Mouse (Mus musculus) heart, embryonic 14.5 days (tissue): ENCODE data around the gene Agap1. TPM values are rescaled to one million over a fixed set of nuclear protein-coding genes. Genes with fewer than 3 reads are reported as not detected.

Experiments used
- ATAC-seq: fragments of 200-750 bp; cut with Nextera tagmentation; 2 replicates; pipeline ENCODE4 v1.8.0; 2017; ENCODE audit warnings: low read depth, moderate TSS enrichment; ENCODE audit not compliant: insufficient number of reproducible peaks, insufficient read depth, low FRiP score
- H3K27ac ChIP-seq, 2 experiments: fragments of 200-500 bp in 1 of 2; fragments of 300-500 bp in 1 of 2; sonication (generic) in 1 of 2; replicated peaks in 1 of 2; 2 replicates each; pipeline ENCODE4 v1.5.1; 2012 to 2014; ENCODE audit warnings: low read depth in 2 of 2, low read length in 2 of 2, control low read depth in 1 of 2, mild to moderate bottlenecking in 1 of 2, mixed read lengths in 1 of 2; ENCODE audit not compliant: control insufficient read depth in 1 of 2, insufficient read depth in 1 of 2
- H3K27me3 ChIP-seq: fragments of 300-500 bp; sonication (generic); 2 replicates; pipeline ENCODE4 v1.6.1; 2014; ENCODE audit warnings: mild to moderate bottlenecking, low read length, control low read depth; ENCODE audit not compliant: control insufficient read depth, insufficient read depth
- H3K36me3 ChIP-seq: fragments of 300-500 bp; sonication (generic); 2 replicates; pipeline ENCODE4 v1.6.1; 2014; ENCODE audit warnings: mild to moderate bottlenecking, control low read depth, low read length, mixed read lengths; ENCODE audit not compliant: control insufficient read depth, insufficient read depth
- H3K4me1 ChIP-seq, 2 experiments: fragments of 200-500 bp in 1 of 2; fragments of 300-500 bp in 1 of 2; sonication (generic) in 1 of 2; 2 replicates each; pipeline ENCODE4 v1.6.1; 2012 to 2014; ENCODE audit warnings: low read length in 2 of 2, control low read depth in 1 of 2, mixed read lengths in 1 of 2; ENCODE audit not compliant: control insufficient read depth in 2 of 2, insufficient read depth in 2 of 2
- H3K4me2 ChIP-seq: fragments of 300-500 bp; sonication (generic); 2 replicates; pipeline ENCODE4 v1.6.1; 2014; ENCODE audit warnings: mild to moderate bottlenecking, low read length
- H3K4me3 ChIP-seq, 2 experiments: fragments of 200-500 bp in 1 of 2; fragments of 300-500 bp in 1 of 2; sonication (generic) in 1 of 2; 2 replicates each; pipeline ENCODE4 v1.5.1; 2012 to 2014; ENCODE audit warnings: low read length in 2 of 2, mild to moderate bottlenecking in 2 of 2, control low read depth in 1 of 2, low read depth in 1 of 2, moderate library complexity in 1 of 2; ENCODE audit not compliant: control insufficient read depth in 1 of 2, insufficient read depth in 1 of 2
- H3K9ac ChIP-seq: fragments of 300-500 bp; sonication (generic); 2 replicates; pipeline ENCODE4 v1.6.1; 2014; ENCODE audit warnings: mild to moderate bottlenecking, low read length
- H3K9me3 ChIP-seq: fragments of 300-500 bp; sonication (generic); 2 replicates; pipeline ENCODE4 v1.6.1; 2016; ENCODE audit warnings: low read length, control low read depth; ENCODE audit not compliant: control insufficient read depth
- WGBS: fragments of 180-500 bp; shearing (Covaris S2); extraction: QIAGEN DNeasy Blood & Tissue Kit; methylation state at CpG from one replicate; pipeline ENCODE4 v1.1.7; 2014; 5-methylcytosine and 5-hydroxymethylcytosine counted together
- polyA plus RNA-seq: library from polyadenylated mRNA; unstranded; fragments of >200 nt; fragmentation: Nextera tagmentation; extraction: Ambion mirVana; gene quantifications from 2 replicates; pipeline ENCODE4 v1.2.1, GENCODE M21; 2014

The Agap1 gene
- polyA plus RNA-seq, 1 experiment from 2014 or later, result 17.0 TPM

GRCm38 (mm10) chr1:89421401-89421800 is 33.2 kb upstream of the Agap1 start:
- no peak for ATAC-seq
- H3K4me1 ChIP-seq, result peaks cover 5 to 6% of the 10 kb centered on the region in 2 experiments; a peak in 3 of 4 replicates
- no peak overlapping the region for H3K4me2 ChIP-seq
- no peak overlapping the region for H3K4me3 ChIP-seq
- H3K9ac ChIP-seq, result no peak overlapping the region
- no peaks in the 10 kb centered on the region for H3K9me3 ChIP-seq
- H3K27me3 ChIP-seq, result no peaks in the 10 kb centered on the region
- H3K36me3 ChIP-seq, result no peaks in the 10 kb centered on the region
- WGBS, result 62% methylated on average over 4 of the region's 4 CpGs
- no peak overlapping the region for H3K27ac ChIP-seq

- Histone ChIP-seq H3K9me3 (peaks cover 3% of the 10 kb centered on the region; the same call in 1 of the 2 replicates), H3K27ac (peak overlapping the region; percentile 20 to 29; a peak in 2 of 4 replicates), H3K4me2 (no peak overlapping the region), H3K9ac (no peak overlapping the region), H3K36me3 (no peaks in the 10 kb centered on the region), H3K4me1 (peaks cover 5 to 13% of the 10 kb centered on the region in 2 experiments; a peak in 3 of 4 replicates), H3K27me3 (no peaks in the 10 kb centered on the region), H3K4me3 (no peak overlapping the region)
- ATAC-seq, result peak; percentile 57; the same call in 1 of the 2 replicates
- WGBS, result 59% methylated on average over 6 of the region's 6 CpGs
Measured at GRCm38 (mm10) chr1:89424563-89424962, 30.0 kb upstream of the Agap1 start.

- 58% methylated on average over 8 of the region's 8 CpGs for WGBS
- no peak overlapping the region for H3K27ac ChIP-seq
- H3K4me1 ChIP-seq, result peaks cover 5 to 13% of the 10 kb centered on the region in 2 experiments; a peak in 3 of 4 replicates
- no peak overlapping the region for H3K4me2 ChIP-seq
- no peak overlapping the region for H3K9ac ChIP-seq
- peaks cover 4% of the 10 kb centered on the region; the same call in 1 of the 2 replicates for H3K9me3 ChIP-seq
- no peak for ATAC-seq
- H3K4me3 ChIP-seq, result no peak overlapping the region
- H3K36me3 ChIP-seq, result no peaks in the 10 kb centered on the region
- H3K27me3 ChIP-seq, result no peaks in the 10 kb centered on the region
Measured at GRCm38 (mm10) chr1:89426137-89426536, 28.5 kb upstream of the Agap1 start.

GRCm38 (mm10) chr1:89428671-89429070 is 25.9 kb upstream of the Agap1 start:
- Histone ChIP-seq H3K27ac (0 out of 4 replicates have a peak overlapping the region, but pooled peaks of 1 of the 2 experiments have one; percentile 1), H3K4me2 (no peak overlapping the region), H3K4me3 (no peak overlapping the region), H3K4me1 (peaks cover 5 to 13% of the 10 kb centered on the region in 2 experiments; a peak in 3 of 4 replicates), H3K9ac (no peak overlapping the region), H3K36me3 (no peaks in the 10 kb centered on the region), H3K9me3 (peaks cover 4% of the 10 kb centered on the region; the same call in 1 of the 2 replicates), H3K27me3 (no peaks in the 10 kb centered on the region)
- peak; percentile 57 for ATAC-seq
- 35% methylated on average over 5 of the region's 5 CpGs for WGBS

- H3K4me3 ChIP-seq, result no peak overlapping the region
- H3K27me3 ChIP-seq, result no peaks in the 10 kb centered on the region
- WGBS, result 83% methylated on average over 11 of the region's 11 CpGs
- H3K36me3 ChIP-seq, result no peaks in the 10 kb centered on the region
- H3K9ac ChIP-seq, result no peak overlapping the region
- H3K9me3 ChIP-seq, result peaks cover 4% of the 10 kb centered on the region; the same call in 1 of the 2 replicates
- H3K4me1 ChIP-seq, result peaks cover 0 to 7% of the 10 kb centered on the region in 2 experiments; a peak in 2 of 4 replicates
- no peak for ATAC-seq
- no peak overlapping the region for H3K27ac ChIP-seq
- no peak overlapping the region for H3K4me2 ChIP-seq
Measured at GRCm38 (mm10) chr1:89429946-89430640, 24.5 kb upstream of the Agap1 start.

GRCm38 (mm10) chr1:89439351-89439750 is 15.3 kb upstream of the Agap1 start:
- H3K27ac ChIP-seq, result no peak overlapping the region
- WGBS, result 64% methylated on average over 6 of the region's 6 CpGs
- H3K27me3 ChIP-seq, result no peaks in the 10 kb centered on the region
- H3K4me2 ChIP-seq, result no peak overlapping the region
- H3K36me3 ChIP-seq, result no peaks in the 10 kb centered on the region
- H3K4me1 ChIP-seq, result peaks cover 0 to 2% of the 10 kb centered on the region in 2 experiments; a peak in 1 of 4 replicates
- no peak overlapping the region for H3K9ac ChIP-seq
- H3K4me3 ChIP-seq, result no peak overlapping the region
- no peaks in the 10 kb centered on the region for H3K9me3 ChIP-seq
- no peak for ATAC-seq

GRCm38 (mm10) chr1:89441236-89441897 is 13.2 kb upstream of the Agap1 start:
- Histone ChIP-seq H3K4me1 (peaks cover 0 to 2% of the 10 kb centered on the region in 2 experiments; a peak in 1 of 4 replicates), H3K4me2 (no peak overlapping the region), H3K9me3 (no peaks in the 10 kb centered on the region), H3K27ac (no peak overlapping the region), H3K36me3 (no peaks in the 10 kb centered on the region), H3K27me3 (no peaks in the 10 kb centered on the region), H3K9ac (no peak overlapping the region), H3K4me3 (no peak overlapping the region)
- no peak for ATAC-seq
- 27% methylated on average over 5 of the region's 5 CpGs for WGBS
